Mouse (Mus musculus) heart, postnatal 4 days (tissue): Measurements from ENCODE around the gene Zscan18. TPM values are rescaled to one million over a fixed set of nuclear protein-coding genes. Genes with fewer than 3 reads are reported as not detected.

Source experiments
- total RNA-seq, 2 experiments: library from RNA; stranded (reverse); gene quantifications; 2 replicates each; pipeline ENCODE4 v1.2.3; 2021

The Zscan18 gene
- total RNA-seq, 2 experiments from 2014 or later = 4.0 to 4.6 TPM

Other genes starting within 250 kb of the Zscan18 start
- gene Vmn2r53, start 194.8 kb downstream of the Zscan18 start, total RNA-seq = under 1 TPM; under 0.01 to 0.05 TPM
- not detected for gene Vmn2r54, start 163.3 kb downstream of the Zscan18 start, total RNA-seq
- not detected for gene Vmn2r55, start 118.6 kb downstream of the Zscan18 start, total RNA-seq
- under 1 TPM in 1 of 2 experiments, not detected in 1; 0.02 TPM for gene Vmn2r56, start 68.6 kb downstream of the Zscan18 start, total RNA-seq
- 10 to 100 TPM in 1 of 2 experiments, 1 to 10 TPM in 1; 9.2 to 10.3 TPM for gene Zfp329, start 15.2 kb upstream of the Zscan18 start, total RNA-seq
- 10 to 100 TPM; 21.5 to 22.4 TPM for gene Zfp110, start 31.1 kb upstream of the Zscan18 start, total RNA-seq
- gene Zfp128, start 77.5 kb upstream of the Zscan18 start, total RNA-seq = 1 to 10 TPM; 3.3 to 4.3 TPM
- gene Zscan22, start 94.2 kb upstream of the Zscan18 start, total RNA-seq = 1 to 10 TPM; 7.1 to 7.3 TPM
- 100 to 1,000 TPM; 857 to 895 TPM for gene Rps5, start 118.7 kb upstream of the Zscan18 start, total RNA-seq
- gene Rnf225, start 123.8 kb upstream of the Zscan18 start, total RNA-seq = under 1 TPM; 0.38 to 0.67 TPM
- 1 to 10 TPM; 4.9 to 5.4 TPM for gene Zfp324, start 162.2 kb upstream of the Zscan18 start, total RNA-seq
- gene Zfp446, start 174.2 kb upstream of the Zscan18 start, total RNA-seq = 1 to 10 TPM; 3.3 to 4.3 TPM
- not detected for gene Slc27a5, start 194.6 kb upstream of the Zscan18 start, total RNA-seq
- gene Trim28, start 195.5 kb upstream of the Zscan18 start, total RNA-seq = 100 to 1,000 TPM; 240 to 249 TPM
- 10 to 100 TPM; 11.0 to 12.1 TPM for gene Zbtb45, start 206.4 kb upstream of the Zscan18 start, total RNA-seq
- gene Chmp2a, start 231.2 kb upstream of the Zscan18 start, total RNA-seq = 100 to 1,000 TPM; 114 to 129 TPM
- 100 to 1,000 TPM; 193 to 202 TPM for gene Ube2m, start 234.6 kb upstream of the Zscan18 start, total RNA-seq